Comparison of ENCODE assay signal across 8 mouse cellular contexts in genomic region chr6:116980349-116980995, GRCm38 (mm10).
DNase-seq lines count a peak whose midpoint lies in the region.

No protein-coding gene starts in this region.

- peak; percentile 8 for DNase-seq in adrenal gland, adult 2 months
- no peak for DNase-seq in adrenal gland, adult 8-10 months
- peak; percentile 37 for DNase-seq in retina, postnatal 1 day
- DNase-seq in retina, embryonic 14.5 days (ENCODE audit: low spot score), result no peak
- DNase-seq in heart, postnatal 14 days, result peak; percentile 9 to 34
- DNase-seq in lung, postnatal 10 days, result peak; percentile 40
- no peak for DNase-seq in layer of hippocampus, adult 9-10 months (ENCODE audit: low spot score)
- no peak for DNase-seq in testis, postnatal 14 days (ENCODE audit: low spot score)

- intact Hi-C loops in heart, postnatal 14 days (cut with DNase I), result no loop called here

Comparison
In these comparisons a context has a peak if more than half of its experiments do, and no peak if none do; other contexts are left out.
1. DNase-seq: peak in adrenal gland, adult 2 months (single experiment), retina, postnatal 1 day (single experiment), heart, postnatal 14 days (2 of 2) and lung, postnatal 10 days (single experiment); none in adrenal gland, adult 8-10 months (single experiment), retina, embryonic 14.5 days (single experiment), layer of hippocampus, adult 9-10 months (single experiment) and testis, postnatal 14 days (single experiment).